Mouse (Mus musculus) cerebellum, adult 11-12 months (tissue): ENCODE data around the gene Gm32802.
"Not testable (repeated sequence)": the region's sequence is repeated elsewhere in the genome, so short reads cannot be mapped to it uniquely, and the experiment has no call there.

Source experiments
- DNase-seq: peaks from one replicate; pipeline ENCODE4 v3.0.0; 2022

The Gm32802 gene

GRCm38 (mm10) chr10:118258388-118258787 is at the start of gene Gm32802:
TSS of gene Gm32802 (plus strand) at chr10:118258688.
- not testable (repeated sequence) for DNase-seq

- DNase-seq, result not testable (repeated sequence)
These were observed 42.6 kb upstream of the Gm32802 start for GRCm38 (mm10) chr10:118215719-118216393.

GRCm38 (mm10) chr10:118227629-118228028 is 30.9 kb upstream of the Gm32802 start:
- DNase-seq, result not testable (repeated sequence)

- DNase-seq, result not testable (repeated sequence)
These were observed 25.9 kb upstream of the Gm32802 start for GRCm38 (mm10) chr10:118232607-118233006.

- not testable (repeated sequence) for DNase-seq
These were observed 17.8 kb upstream of the Gm32802 start, which contains the start of gene Gm32717 for GRCm38 (mm10) chr10:118240680-118241079. TSS of gene Gm32717 (minus strand) at chr10:118240780.

GRCm38 (mm10) chr10:118249006-118249595 is 9.4 kb upstream of the Gm32802 start:
- not testable (repeated sequence) for DNase-seq

GRCm38 (mm10) chr10:118250852-118251295 is 7.6 kb upstream of the Gm32802 start:
- no peak for DNase-seq

- not testable (repeated sequence) for DNase-seq
These were observed 10.3 kb downstream of the Gm32802 start for GRCm38 (mm10) chr10:118268812-118269211.

- not testable (repeated sequence) for DNase-seq
These were observed 12.9 kb downstream of the Gm32802 start for GRCm38 (mm10) chr10:118271416-118271815.

- not testable (repeated sequence) for DNase-seq
These were observed 19.6 kb downstream of the Gm32802 start for GRCm38 (mm10) chr10:118278069-118278468.

GRCm38 (mm10) chr10:118282565-118282964 is 24.1 kb downstream of the Gm32802 start:
- DNase-seq, result not testable (repeated sequence)

- not testable (repeated sequence) for DNase-seq
These were observed 24.5 kb downstream of the Gm32802 start for GRCm38 (mm10) chr10:118283016-118283415.

- DNase-seq, result no peak
These were observed 36.5 kb downstream of the Gm32802 start, which contains the start of gene Iltifb for GRCm38 (mm10) chr10:118294938-118295337. TSS of gene Iltifb (minus strand) at chr10:118295038.

- DNase-seq, result not testable (repeated sequence)
These were observed 43.6 kb downstream of the Gm32802 start for GRCm38 (mm10) chr10:118302133-118302532.
